Mouse (Mus musculus) kidney, adult 2 months (tissue): ENCODE results near the gene Ikzf2. TPM values are rescaled to one million over a fixed set of nuclear protein-coding genes. Genes with fewer than 3 reads are reported as not detected.
A peak's percentile ranks its signal among the peaks of the same experiment; 100 is the strongest.

ENCODE experiments used
- DNase-seq: peaks from one replicate; pipeline ENCODE4 v3.0.0; 2021
- H3K27ac ChIP-seq: fragments of 200-500 bp; 2 replicates; pipeline ENCODE4 v1.5.1; 2012; ENCODE audit warnings: low read depth, low read length, control low read depth, inconsistent platforms; ENCODE audit not compliant: insufficient read depth
- H3K27me3 ChIP-seq: fragments of 200-500 bp; replicated peaks from 2 replicates; pipeline ENCODE4 v1.6.1; 2012; ENCODE audit warnings: mild to moderate bottlenecking, moderate library complexity, low read length, inconsistent platforms; ENCODE audit not compliant: control insufficient read depth, insufficient read depth
- H3K36me3 ChIP-seq: fragments of 200-500 bp; 2 replicates; pipeline ENCODE4 v1.6.1; 2012; ENCODE audit warnings: mild to moderate bottlenecking, moderate library complexity, low read length, inconsistent platforms; ENCODE audit not compliant: control insufficient read depth, insufficient read depth
- H3K4me1 ChIP-seq: fragments of 200-500 bp; 2 replicates; pipeline ENCODE4 v1.6.1; 2011; ENCODE audit warnings: low read length; ENCODE audit not compliant: control insufficient read depth, insufficient read depth
- H3K4me3 ChIP-seq: fragments of 200-500 bp; 2 replicates; pipeline ENCODE4 v1.5.1; 2011; ENCODE audit warnings: mild to moderate bottlenecking, low read depth, low read length, control low read depth; ENCODE audit not compliant: insufficient read depth
- CTCF ChIP-seq: fragments of 200-500 bp; conservative IDR thresholded peaks from 2 replicates; pipeline ENCODE4 v1.5.1; 2011; ENCODE audit warnings: low read depth, mild to moderate bottlenecking, control low read depth, low read length, moderate library complexity, mixed read lengths; ENCODE audit not compliant: insufficient read depth, insufficient read length
- POLR2A ChIP-seq: fragments of 200-500 bp; IDR thresholded peaks from one replicate; pipeline ENCODE4 v1.6.1; 2011; ENCODE audit warnings: low read depth, low read length, control low read depth
- WGBS: fragments of 180-500 bp; shearing (Covaris S2); methylation state at CpG from one replicate; pipeline ENCODE4 v1.1.7; 2018; 5-methylcytosine and 5-hydroxymethylcytosine counted together
- polyA plus RNA-seq: library from polyadenylated mRNA; depleted of rRNA; stranded (reverse); fragments of >200 nt; gene quantifications from 2 replicates; pipeline ENCODE4 v1.2.3, GENCODE M21; 2012

Ikzf2 gene
- polyA plus RNA-seq, 1 experiment = 1.5 TPM

GRCm38 (mm10) chr1:69537619-69538018 is 149.4 kb downstream of the Ikzf2 start:
- no peak for DNase-seq
- WGBS = 75% methylated on average over 3 of the region's 3 CpGs
- Histone ChIP-seq H3K27ac (no peak overlapping the region), H3K27me3 (no peaks in the 10 kb centered on the region), H3K4me3 (no peak overlapping the region), H3K4me1 (no peaks in the 10 kb centered on the region), H3K36me3 (no peaks in the 10 kb centered on the region)
- TF ChIP-seq POLR2A (no peak), CTCF (no peak)

DNA sequence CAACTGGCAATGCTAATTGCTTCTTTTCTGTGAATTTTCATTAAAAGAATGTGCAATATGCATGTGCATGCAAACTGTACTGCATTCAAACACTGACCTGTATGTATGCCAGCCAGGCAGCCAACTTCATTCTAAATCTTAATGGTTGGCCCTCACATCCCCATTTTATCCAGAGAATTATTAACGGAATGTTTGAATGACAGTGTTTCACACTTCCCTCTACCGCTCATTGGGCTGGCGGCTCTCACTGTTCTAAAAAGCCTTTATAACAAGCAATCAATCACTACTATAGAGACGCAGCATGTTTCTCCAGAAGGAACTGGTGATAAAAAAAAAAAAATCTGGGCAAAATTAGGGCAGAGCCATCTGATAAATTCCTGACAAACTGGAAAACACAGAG is 151.5 kb downstream of the Ikzf2 start:
- H3K27ac ChIP-seq = no peak overlapping the region
- H3K4me3 ChIP-seq = no peak overlapping the region
- H3K36me3 ChIP-seq = no peaks in the 10 kb centered on the region
- no peaks in the 10 kb centered on the region for H3K4me1 ChIP-seq
- DNase-seq = no peak
- no peak for TF ChIP-seq CTCF
- no peak for TF ChIP-seq POLR2A
- H3K27me3 ChIP-seq = no peaks in the 10 kb centered on the region
- 77% methylated on average over 4 of the region's 4 CpGs for WGBS

GRCm38 (mm10) chr1:69533048-69533447 is 154.0 kb downstream of the Ikzf2 start:
- Histone ChIP-seq H3K27ac (no peak overlapping the region), H3K4me3 (no peak overlapping the region), H3K27me3 (no peaks in the 10 kb centered on the region), H3K4me1 (no peaks in the 10 kb centered on the region), H3K36me3 (no peaks in the 10 kb centered on the region)
- no peak for DNase-seq
- WGBS = 84% methylated on average over 10 of the region's 10 CpGs
- TF ChIP-seq CTCF = no peak
- TF ChIP-seq POLR2A = no peak

DNA sequence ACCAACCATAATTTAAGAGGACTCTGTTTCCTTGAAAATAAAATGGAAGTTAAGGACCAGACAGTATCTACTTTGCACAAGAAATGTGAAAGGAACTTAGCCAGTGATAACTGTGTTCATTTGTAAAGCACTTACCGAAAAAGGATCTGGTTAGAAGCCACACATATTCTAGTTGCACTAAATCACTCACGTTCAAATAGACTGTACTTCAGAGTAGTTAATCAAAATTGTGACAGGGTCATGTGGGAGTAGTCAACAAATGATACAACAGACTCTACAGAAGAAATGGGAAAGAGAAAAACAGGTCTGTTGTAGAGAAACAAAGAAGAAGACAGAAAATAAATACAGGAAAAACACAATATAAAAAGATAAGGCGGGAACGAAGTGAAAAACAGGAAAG is 158.3 kb downstream of the Ikzf2 start:
- Histone ChIP-seq H3K4me3 (no peak overlapping the region), H3K27ac (no peak overlapping the region)
- TF ChIP-seq CTCF = no peak
- TF ChIP-seq POLR2A = no peak

DNA sequence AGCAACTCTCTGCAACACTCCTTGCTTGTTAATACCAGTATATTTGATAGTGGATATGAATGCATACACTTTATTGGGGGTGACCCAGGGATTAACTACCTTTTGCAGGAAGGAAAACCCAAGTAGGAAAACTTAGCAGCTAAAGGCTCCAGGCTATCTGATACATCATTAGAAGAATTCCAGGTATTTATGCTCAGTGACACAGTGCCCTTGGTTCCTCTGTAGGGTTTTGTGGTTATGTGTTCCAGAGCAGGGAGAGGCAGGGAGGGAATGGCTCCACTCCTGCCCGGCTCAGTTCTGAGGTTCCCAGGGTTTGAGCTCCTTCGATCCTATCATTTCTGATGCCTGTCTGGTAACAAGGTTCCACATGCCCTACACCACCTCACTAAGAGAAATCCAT is 165.4 kb downstream of the Ikzf2 start:
- no peak overlapping the region for H3K4me3 ChIP-seq
- H3K27ac ChIP-seq = no peak overlapping the region
- TF ChIP-seq CTCF (no peak), POLR2A (no peak)
- no peaks in the 10 kb centered on the region for H3K36me3 ChIP-seq
- peak; percentile 19 for DNase-seq
- no peaks in the 10 kb centered on the region for H3K27me3 ChIP-seq
- 67% methylated on average over 2 of the region's 2 CpGs for WGBS
- no peaks in the 10 kb centered on the region for H3K4me1 ChIP-seq

More for the DNA sequence above, 158.3 kb downstream of the Ikzf2 start:
- no peaks in the 10 kb centered on the region for H3K4me1 ChIP-seq
- H3K27me3 ChIP-seq = no peaks in the 10 kb centered on the region
- no peak for DNase-seq
- H3K36me3 ChIP-seq = no peaks in the 10 kb centered on the region
- WGBS = 54% methylated on average over 4 of the region's 4 CpGs

GRCm38 (mm10) chr1:69519356-69519755 is 167.7 kb downstream of the Ikzf2 start:
- no peak for TF ChIP-seq POLR2A
- TF ChIP-seq CTCF = no peak
- H3K4me1 ChIP-seq = no peaks in the 10 kb centered on the region
- no peak for DNase-seq
- no peaks in the 10 kb centered on the region for H3K27me3 ChIP-seq
- no peak overlapping the region for H3K4me3 ChIP-seq
- no peak overlapping the region for H3K27ac ChIP-seq
- no peaks in the 10 kb centered on the region for H3K36me3 ChIP-seq
- WGBS = 90% methylated on average over 4 of the region's 4 CpGs

DNA sequence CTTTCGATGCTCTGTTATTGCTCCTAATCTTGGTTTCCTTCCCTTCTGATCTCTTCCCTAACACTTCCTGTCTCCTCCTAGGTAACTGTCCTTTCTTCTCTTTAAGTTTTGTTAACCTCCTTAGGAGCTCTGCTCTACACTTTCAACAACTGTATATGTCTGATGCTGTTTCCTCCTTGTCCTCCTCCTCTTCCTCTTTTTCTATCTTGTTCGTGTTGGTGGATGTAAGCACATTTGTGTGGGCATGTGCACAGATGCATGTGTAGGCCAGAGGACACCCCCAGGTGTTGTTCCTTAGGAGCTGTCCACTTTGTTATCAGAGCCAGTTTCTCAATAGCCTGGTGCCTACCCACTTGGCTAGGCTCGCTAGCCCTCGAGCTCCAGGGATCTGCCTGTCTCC is 169.0 kb downstream of the Ikzf2 start:
- H3K27ac ChIP-seq = no peak overlapping the region
- TF ChIP-seq POLR2A = no peak
- TF ChIP-seq CTCF = no peak
- H3K4me1 ChIP-seq = no peaks in the 10 kb centered on the region
- H3K27me3 ChIP-seq = no peaks in the 10 kb centered on the region
- H3K36me3 ChIP-seq = no peaks in the 10 kb centered on the region
- 85% methylated on average over 4 of the region's 4 CpGs for WGBS
- H3K4me3 ChIP-seq = no peak overlapping the region
- DNase-seq = no peak

DNA sequence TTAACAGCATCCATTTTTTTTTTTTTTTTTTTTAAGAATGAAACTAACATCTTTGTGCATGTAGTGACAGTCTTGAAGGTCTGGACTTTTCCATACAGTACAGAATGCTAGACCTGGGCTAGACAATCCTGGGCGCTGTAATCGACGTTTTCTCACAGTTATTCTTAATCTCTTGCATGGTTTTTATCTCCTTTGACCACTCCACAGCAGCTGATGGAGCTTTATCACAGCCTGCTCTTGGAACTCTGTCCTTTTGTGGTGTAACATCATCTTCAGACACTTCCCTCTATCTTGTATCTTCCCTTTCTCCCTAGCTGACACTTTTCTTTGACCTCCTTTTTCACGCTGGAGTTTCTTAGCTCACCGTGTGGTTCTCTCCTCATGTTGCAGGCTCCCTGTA is 170.9 kb downstream of the Ikzf2 start:
- no peaks in the 10 kb centered on the region for H3K36me3 ChIP-seq
- no peaks in the 10 kb centered on the region for H3K27me3 ChIP-seq
- WGBS = 79% methylated on average over 5 of the region's 5 CpGs
- no peaks in the 10 kb centered on the region for H3K4me1 ChIP-seq
- DNase-seq = no peak
- no peak overlapping the region for H3K4me3 ChIP-seq
- no peak overlapping the region for H3K27ac ChIP-seq
- TF ChIP-seq POLR2A (no peak), CTCF (no peak)
